Mouse (Mus musculus) embryonic facial prominence, embryonic 15.5 days (tissue): Measurements from ENCODE around the gene Bbx. TPM values are rescaled to one million over a fixed set of nuclear protein-coding genes. Genes with fewer than 3 reads are reported as not detected.

Experiments used
- ATAC-seq: fragments of 200-750 bp; cut with Nextera tagmentation; 2 replicates; pipeline ENCODE4 v1.8.0; 2017; ENCODE audit warnings: low read depth, moderate TSS enrichment; ENCODE audit not compliant: insufficient number of reproducible peaks, low FRiP score, low TSS enrichment
- H3K27ac ChIP-seq: fragments of 300-500 bp; sonication (generic); replicated peaks from 2 replicates; pipeline ENCODE4 v1.5.1; 2015; ENCODE audit warnings: mild to moderate bottlenecking, inconsistent platforms
- H3K27me3 ChIP-seq: fragments of 300-500 bp; sonication (generic); 2 replicates; pipeline ENCODE4 v1.6.1; 2015; ENCODE audit warnings: inconsistent platforms
- H3K36me3 ChIP-seq: fragments of 300-500 bp; sonication (generic); 2 replicates; pipeline ENCODE4 v1.6.1; 2015; ENCODE audit warnings: mild to moderate bottlenecking, inconsistent platforms
- H3K4me1 ChIP-seq: fragments of 300-500 bp; sonication (generic); 2 replicates; pipeline ENCODE4 v1.6.1; 2015; ENCODE audit warnings: inconsistent platforms
- H3K4me2 ChIP-seq: fragments of 300-500 bp; sonication (generic); replicated peaks from 2 replicates; pipeline ENCODE4 v1.6.1; 2015; ENCODE audit warnings: mild to moderate bottlenecking, inconsistent platforms
- H3K4me3 ChIP-seq: fragments of 300-500 bp; sonication (generic); replicated peaks from 2 replicates; pipeline ENCODE4 v1.5.1; 2015; ENCODE audit warnings: mild to moderate bottlenecking, inconsistent platforms
- H3K9ac ChIP-seq: fragments of 300-500 bp; sonication (generic); 2 replicates; pipeline ENCODE4 v1.6.1; 2015; ENCODE audit warnings: inconsistent platforms
- H3K9me3 ChIP-seq: fragments of 300-500 bp; sonication (generic); replicated peaks from 2 replicates; pipeline ENCODE4 v1.6.1; 2016; ENCODE audit warnings: inconsistent platforms
- WGBS: fragments of 180-500 bp; shearing (Covaris S2); methylation state at CpG from one replicate; pipeline ENCODE4 v1.1.7; 2015; 5-methylcytosine and 5-hydroxymethylcytosine counted together
- polyA plus RNA-seq: library from polyadenylated mRNA; unstranded; fragments of >200 nt; fragmentation: Nextera tagmentation; extraction: Ambion mirVana; gene quantifications from 2 replicates; pipeline ENCODE4 v1.2.1, GENCODE M21; 2015

The Bbx gene
- polyA plus RNA-seq, 1 experiment from 2014 or later, result 43.7 TPM

GRCm38 (mm10) chr16:50192626-50193025 lies 239.6 kb downstream of the Bbx start:
- no peak overlapping the region for H3K27ac ChIP-seq
- no peaks in the 10 kb centered on the region for H3K4me1 ChIP-seq
- H3K9me3 ChIP-seq, result no peaks in the 10 kb centered on the region
- no peaks in the 10 kb centered on the region for H3K27me3 ChIP-seq
- 93% methylated on average over 1 of the region's 1 CpGs for WGBS
- no peak overlapping the region for H3K4me3 ChIP-seq
- ATAC-seq, result no peak
- H3K4me2 ChIP-seq, result no peak overlapping the region
- H3K9ac ChIP-seq, result no peak overlapping the region
- peaks cover 3% of the 10 kb centered on the region for H3K36me3 ChIP-seq

- Histone ChIP-seq H3K9me3 (no peaks in the 10 kb centered on the region), H3K36me3 (no peaks in the 10 kb centered on the region; the same call in 1 of the 2 replicates), H3K9ac (no peak overlapping the region), H3K4me1 (0 out of 2 replicates have a peak, but pooled peaks cover 3% of the 10 kb centered on the region), H3K27ac (no peak overlapping the region), H3K4me2 (no peak overlapping the region), H3K4me3 (no peak overlapping the region), H3K27me3 (no peaks in the 10 kb centered on the region)
- no peak for ATAC-seq
- WGBS, result 7% methylated on average over 6 of the region's 6 CpGs
These were observed 243.1 kb downstream of the Bbx start for GRCm38 (mm10) chr16:50189108-50189507.

GRCm38 (mm10) chr16:50186604-50187003 lies 245.6 kb downstream of the Bbx start:
- ATAC-seq, result no peak
- Histone ChIP-seq H3K27me3 (no peaks in the 10 kb centered on the region), H3K36me3 (no peaks in the 10 kb centered on the region), H3K4me1 (0 out of 2 replicates have a peak, but pooled peaks cover 3% of the 10 kb centered on the region), H3K4me2 (no peak overlapping the region), H3K9ac (no peak overlapping the region), H3K9me3 (no peaks in the 10 kb centered on the region), H3K27ac (no peak overlapping the region), H3K4me3 (no peak overlapping the region)
- WGBS, result 81% methylated on average over 6 of the region's 6 CpGs

GRCm38 (mm10) chr16:50185041-50185440 lies 247.1 kb downstream of the Bbx start:
- Histone ChIP-seq H3K4me2 (no peak overlapping the region), H3K9me3 (no peaks in the 10 kb centered on the region), H3K27ac (no peak overlapping the region), H3K4me1 (0 out of 2 replicates have a peak, but pooled peaks cover 3% of the 10 kb centered on the region), H3K36me3 (no peaks in the 10 kb centered on the region), H3K4me3 (no peak overlapping the region), H3K27me3 (no peaks in the 10 kb centered on the region), H3K9ac (no peak overlapping the region)
- 13% methylated on average over 5 of the region's 5 CpGs for WGBS
- peak; percentile 18; the same call in 1 of the 2 replicates for ATAC-seq

GRCm38 (mm10) chr16:50182988-50183387 lies 249.2 kb downstream of the Bbx start:
- Histone ChIP-seq H3K4me2 (no peak overlapping the region), H3K4me1 (0 out of 2 replicates have a peak, but pooled peaks cover 3% of the 10 kb centered on the region), H3K4me3 (no peak overlapping the region), H3K36me3 (no peaks in the 10 kb centered on the region), H3K9me3 (no peaks in the 10 kb centered on the region), H3K27ac (no peak overlapping the region), H3K27me3 (no peaks in the 10 kb centered on the region), H3K9ac (no peak overlapping the region)
- no peak for ATAC-seq
- 72% methylated on average over 8 of the region's 8 CpGs for WGBS

- Histone ChIP-seq H3K4me2 (no peak overlapping the region), H3K4me3 (no peak overlapping the region), H3K9ac (no peak overlapping the region), H3K27ac (no peak overlapping the region), H3K27me3 (no peaks in the 10 kb centered on the region), H3K9me3 (no peaks in the 10 kb centered on the region), H3K4me1 (0 out of 2 replicates have a peak, but pooled peaks cover 3% of the 10 kb centered on the region), H3K36me3 (no peaks in the 10 kb centered on the region)
- 86% methylated on average over 10 of the region's 10 CpGs for WGBS
- ATAC-seq, result no peak
These were observed 249.6 kb downstream of the Bbx start for GRCm38 (mm10) chr16:50182561-50182960.

GRCm38 (mm10) chr16:50172760-50173159 lies 259.4 kb downstream of the Bbx start:
- H3K27ac ChIP-seq, result no peak overlapping the region
- no peak for ATAC-seq
- 0 out of 2 replicates have a peak, but pooled peaks cover 4% of the 10 kb centered on the region for H3K4me1 ChIP-seq
- H3K9ac ChIP-seq, result no peak overlapping the region
- H3K4me3 ChIP-seq, result no peak overlapping the region
- no peaks in the 10 kb centered on the region for H3K36me3 ChIP-seq
- H3K9me3 ChIP-seq, result no peaks in the 10 kb centered on the region
- WGBS, result 22% methylated on average over 7 of the region's 7 CpGs
- no peaks in the 10 kb centered on the region for H3K27me3 ChIP-seq
- no peak overlapping the region for H3K4me2 ChIP-seq

GRCm38 (mm10) chr16:50170812-50171211 lies 261.4 kb downstream of the Bbx start:
- WGBS, result 87% methylated on average over 5 of the region's 5 CpGs
- Histone ChIP-seq H3K27ac (no peak overlapping the region), H3K27me3 (no peaks in the 10 kb centered on the region), H3K4me2 (no peak overlapping the region), H3K4me1 (0 out of 2 replicates have a peak, but pooled peaks cover 4% of the 10 kb centered on the region), H3K36me3 (no peaks in the 10 kb centered on the region), H3K9me3 (no peaks in the 10 kb centered on the region), H3K9ac (no peak overlapping the region), H3K4me3 (no peak overlapping the region)
- ATAC-seq, result no peak

GRCm38 (mm10) chr16:50167983-50168299 lies 264.2 kb downstream of the Bbx start:
- no peaks in the 10 kb centered on the region for H3K9me3 ChIP-seq
- no peak overlapping the region for H3K9ac ChIP-seq
- H3K27ac ChIP-seq, result no peak overlapping the region
- no peaks in the 10 kb centered on the region for H3K27me3 ChIP-seq
- 64% methylated on average over 10 of the region's 10 CpGs for WGBS
- no peak overlapping the region for H3K4me2 ChIP-seq
- no peaks in the 10 kb centered on the region for H3K36me3 ChIP-seq
- no peak for ATAC-seq
- H3K4me1 ChIP-seq, result 0 out of 2 replicates have a peak, but pooled peaks cover 4% of the 10 kb centered on the region
- no peak overlapping the region for H3K4me3 ChIP-seq

GRCm38 (mm10) chr16:50167231-50167982 lies 264.8 kb downstream of the Bbx start:
- WGBS, result 58% methylated on average over 16 of the region's 16 CpGs
- H3K4me3 ChIP-seq, result no peak overlapping the region

GRCm38 (mm10) chr16:50160418-50161271 lies 271.5 kb downstream of the Bbx start:
- Histone ChIP-seq H3K4me3 (no peak overlapping the region), H3K9ac (no peak overlapping the region), H3K4me2 (no peak overlapping the region), H3K9me3 (no peaks in the 10 kb centered on the region), H3K36me3 (no peaks in the 10 kb centered on the region), H3K27me3 (no peaks in the 10 kb centered on the region), H3K27ac (no peak overlapping the region), H3K4me1 (no peaks in the 10 kb centered on the region)
- 93% methylated on average over 11 of the region's 11 CpGs for WGBS
- ATAC-seq, result 0 out of 2 replicates have a peak, but pooled peaks have one; percentile 43

More at GRCm38 (mm10) chr16:50167231-50167982, 264.8 kb downstream of the Bbx start:
- no peak overlapping the region for H3K4me2 ChIP-seq
- H3K9ac ChIP-seq, result no peak overlapping the region
- ATAC-seq, result peak; percentile 49; the same call in 1 of the 2 replicates
- no peak overlapping the region for H3K27ac ChIP-seq
- H3K4me1 ChIP-seq, result no peaks in the 10 kb centered on the region
- no peaks in the 10 kb centered on the region for H3K27me3 ChIP-seq
- H3K36me3 ChIP-seq, result no peaks in the 10 kb centered on the region
- H3K9me3 ChIP-seq, result no peaks in the 10 kb centered on the region
